Mouse (Mus musculus): ENCODE measurements at regions not wholly inside any gene's neighbourhood (a gene's known extent, or its start where the extent isn't known, plus 50 kb on each side); places are given as distances from the start of the nearest gene placed in this dataset.
"Not testable (repeated sequence)": the region's sequence is repeated elsewhere in the genome, so short reads cannot be mapped to it uniquely, and the experiment has no call there.

DNA sequence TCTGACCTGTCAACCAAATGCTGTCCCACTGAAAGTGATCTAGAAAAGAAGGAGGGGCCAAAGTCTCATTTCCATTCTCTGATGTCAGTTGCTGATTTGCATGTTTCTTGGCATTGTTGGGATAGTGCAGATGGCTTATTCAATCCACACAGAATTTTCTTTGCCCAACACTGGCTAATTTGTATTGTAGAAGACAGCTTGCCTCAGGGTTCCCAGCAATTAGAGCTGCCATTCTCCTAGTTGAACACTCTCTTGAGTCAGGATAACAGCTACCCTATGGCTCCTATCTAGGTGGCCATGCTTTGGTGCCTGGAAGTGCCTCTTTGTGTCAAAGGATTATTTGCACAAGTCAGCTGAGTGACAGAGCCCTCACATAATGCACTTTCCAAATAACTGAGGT is 569.0 kb downstream of the Lrriq3 start:
- DNase-seq (ENCODE audit: low read depth, low spot score) = peak; percentile 60

DNA sequence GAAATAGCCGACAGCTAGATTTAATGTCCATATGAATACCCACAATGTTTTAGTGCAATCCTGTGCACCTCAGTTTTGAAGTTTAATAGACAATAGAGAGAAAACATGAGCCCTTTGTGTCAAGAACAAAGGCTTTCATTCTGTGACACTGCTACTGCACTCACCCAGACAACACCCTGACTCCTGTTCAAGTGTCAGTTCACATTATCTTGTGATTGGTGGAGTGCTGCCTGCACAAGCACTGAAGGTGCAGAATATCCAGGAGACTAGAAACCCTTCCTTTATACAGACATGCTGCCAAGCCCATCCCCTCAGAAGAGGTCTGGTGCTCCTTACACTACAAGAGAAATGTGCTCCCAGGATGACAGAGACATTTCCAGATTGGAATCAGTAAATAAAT is 579.3 kb downstream of the Lrriq3 start:
- no peak for DNase-seq (ENCODE audit: low read depth, low spot score)

DNA sequence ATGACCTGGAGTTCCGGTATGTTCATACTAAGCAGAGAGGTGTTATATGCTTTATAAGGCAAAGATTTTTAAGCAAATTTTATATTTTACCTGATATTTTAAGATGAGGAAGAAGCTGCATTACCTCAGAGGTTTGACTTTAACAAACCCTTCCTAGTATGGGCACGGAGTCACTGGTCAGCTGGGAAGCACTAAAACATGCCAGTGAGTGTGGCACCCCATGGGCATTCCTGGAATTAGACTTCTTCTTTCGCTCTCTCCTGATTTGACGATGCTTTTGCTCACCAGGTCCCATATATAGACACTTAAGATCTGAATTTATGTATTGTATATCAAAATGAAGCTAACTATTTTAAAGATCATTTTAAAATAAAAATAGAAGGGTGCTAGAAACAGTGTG is 587.0 kb downstream of the Lrriq3 start:
- DNase-seq (ENCODE audit: low read depth, low spot score) = no peak

DNA sequence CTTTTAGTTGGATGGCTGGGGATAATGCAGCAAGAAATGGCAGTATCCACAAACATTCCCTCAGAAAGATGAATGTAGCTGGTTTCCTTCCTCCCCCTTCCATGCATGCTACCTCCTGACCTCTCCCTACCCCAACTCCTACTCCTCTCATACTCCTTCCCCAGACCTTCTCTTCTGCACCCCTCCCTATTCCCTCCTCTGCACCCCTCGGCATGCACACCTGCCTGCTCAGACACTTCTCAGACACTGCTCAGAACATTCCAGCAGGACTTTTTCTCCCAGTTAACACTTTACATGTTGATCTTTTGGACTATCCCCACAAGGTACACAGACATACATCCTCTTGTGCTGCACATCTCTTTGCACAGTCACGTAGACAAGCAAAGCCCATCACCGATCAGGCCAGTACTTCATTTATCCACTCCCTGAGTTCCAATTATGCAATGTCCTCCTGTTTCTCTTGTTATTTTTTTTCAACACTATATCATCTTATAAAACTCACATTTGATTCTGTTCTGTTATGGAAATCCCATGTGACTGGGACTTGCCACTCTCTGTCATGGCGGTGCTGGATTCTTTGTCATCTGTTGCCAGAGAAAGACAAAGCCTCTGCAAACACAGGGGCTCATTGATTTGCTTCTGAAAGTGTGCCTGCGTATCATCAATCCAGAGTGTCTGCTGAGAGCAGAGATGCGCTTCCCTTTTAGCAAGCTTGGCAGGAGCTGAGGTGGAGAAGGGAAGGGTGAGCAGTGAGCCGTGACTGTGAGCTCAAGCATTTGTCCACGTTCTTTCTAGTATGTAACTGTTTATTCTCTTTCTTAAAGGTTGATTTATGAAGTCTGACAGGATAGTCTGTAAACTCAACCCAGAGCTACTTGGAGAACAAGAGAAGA is 589.9 kb downstream of the Lrriq3 start:
- no peak for DNase-seq (ENCODE audit: low read depth, low spot score)

DNA sequence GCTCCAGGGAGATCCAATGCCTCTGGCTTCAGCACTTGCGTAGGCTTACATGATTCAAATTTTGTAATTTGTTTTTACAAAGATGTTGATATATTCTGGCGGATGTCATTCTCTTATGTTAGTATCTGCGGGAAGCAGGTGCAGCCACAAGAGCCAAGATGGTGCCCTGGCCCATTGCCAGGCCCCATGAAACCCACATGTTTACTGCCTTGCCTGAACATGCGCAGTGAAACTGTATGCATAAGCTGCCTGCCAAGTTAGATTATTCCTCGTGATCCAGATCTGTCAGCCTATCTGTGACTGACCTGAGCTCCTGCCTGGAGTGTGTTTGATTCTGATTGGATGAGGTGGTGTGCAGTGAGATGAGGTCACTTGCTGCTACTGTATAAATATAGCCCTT is 595.1 kb downstream of the Lrriq3 start:
- DNase-seq (ENCODE audit: low read depth, low spot score) = no peak

- DNase-seq (ENCODE audit: low read depth, low spot score) = no peak
Observed at GRCm38 (mm10) chr3:155723011-155723510, 629.8 kb downstream of the Lrriq3 start.

DNA sequence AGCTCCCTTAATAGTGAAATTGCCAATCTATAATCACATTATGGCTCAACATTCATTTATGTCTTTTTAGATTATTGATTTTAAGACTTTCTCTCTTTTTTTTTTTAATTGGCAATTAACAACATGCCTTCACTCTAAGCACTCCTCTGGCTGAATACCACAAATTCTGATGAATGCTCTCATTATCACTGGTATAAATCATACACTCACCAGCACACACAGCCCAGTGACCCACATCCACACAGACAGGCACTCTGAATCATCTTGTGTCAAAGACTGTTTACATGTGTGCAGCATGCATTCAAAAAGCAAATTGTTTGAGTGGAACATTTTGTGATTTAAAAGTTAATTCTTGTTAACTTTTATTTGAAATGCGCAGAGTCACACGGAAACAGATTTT is 649.2 kb downstream of the Lrriq3 start:
- no peak for DNase-seq (ENCODE audit: low read depth, low spot score)

DNA sequence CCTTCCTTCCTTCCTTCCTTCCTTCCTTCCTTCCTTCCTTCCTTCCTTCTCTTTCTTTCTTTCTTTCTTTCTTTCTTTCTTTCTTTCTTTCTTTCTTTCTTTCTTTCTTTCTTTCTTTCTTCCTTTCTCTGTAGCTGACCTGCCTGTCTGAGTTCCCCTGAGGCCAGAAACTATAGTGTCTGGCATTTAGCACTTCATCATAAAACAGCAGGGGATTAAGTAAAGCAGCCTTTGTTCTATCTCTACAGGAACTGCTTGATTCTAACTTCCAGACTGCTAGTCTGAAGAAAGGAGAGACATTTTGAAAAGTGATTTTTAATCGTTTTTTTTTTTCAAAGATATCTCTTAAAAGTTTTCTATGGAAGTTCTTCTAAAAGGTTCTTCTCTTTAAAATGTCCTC is 653.4 kb downstream of the Lrriq3 start:
- DNase-seq (ENCODE audit: low read depth, low spot score) = not testable (repeated sequence)

- DNase-seq (ENCODE audit: low read depth, low spot score) = no peak
Observed at GRCm38 (mm10) chr3:155747511-155747910, 654.3 kb downstream of the Lrriq3 start.

DNA sequence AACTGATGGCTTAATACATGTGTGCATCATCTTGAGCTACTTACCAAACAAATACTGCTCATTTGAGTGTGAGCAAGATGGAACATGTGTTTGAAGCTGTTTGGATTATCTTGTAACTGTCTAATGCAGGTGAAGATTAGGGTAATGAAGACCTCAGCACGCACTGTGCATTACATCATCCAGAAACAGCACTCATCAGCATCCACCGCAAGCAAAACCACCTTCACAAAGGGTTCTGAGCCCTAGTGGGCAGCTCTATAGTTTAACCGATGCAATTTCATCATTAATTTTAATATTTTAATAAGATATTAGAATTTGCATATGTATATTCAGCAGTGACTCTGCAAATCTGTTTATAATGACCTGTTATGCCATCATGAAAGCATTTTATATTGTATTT is 664.1 kb downstream of the Lrriq3 start:
- no peak for DNase-seq (ENCODE audit: low read depth, low spot score)

- no peak for DNase-seq (ENCODE audit: low read depth, low spot score)
Observed at GRCm38 (mm10) chr3:155776019-155776418, 682.8 kb downstream of the Lrriq3 start.

- no peak for DNase-seq (ENCODE audit: low read depth, low spot score)
Observed at GRCm38 (mm10) chr3:155777025-155777424, 683.8 kb downstream of the Lrriq3 start.

- no peak for DNase-seq (ENCODE audit: low read depth, low spot score)
Observed at GRCm38 (mm10) chr3:155815693-155816092, 722.5 kb downstream of the Lrriq3 start.

DNA sequence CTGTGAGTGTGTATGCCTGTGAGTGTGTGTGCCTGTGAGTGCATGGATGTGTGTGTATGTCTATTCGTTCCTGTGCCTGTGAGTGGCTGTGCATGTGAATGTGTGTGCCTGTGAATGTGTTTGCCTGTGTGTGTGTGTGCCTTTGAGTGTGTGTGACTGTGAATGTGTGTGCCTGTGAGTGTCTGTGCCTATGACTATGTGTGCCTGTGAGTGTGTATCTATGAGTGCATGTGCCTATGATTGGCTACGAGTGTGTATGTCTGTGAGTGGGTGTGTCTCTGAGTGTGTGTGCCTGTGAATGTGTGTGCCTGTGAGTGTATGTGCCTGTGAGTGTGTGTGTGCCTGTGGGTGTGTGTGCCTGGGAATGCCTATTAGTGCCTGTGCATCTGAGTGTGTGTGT is 731.6 kb downstream of the Lrriq3 start:
- no peak for DNase-seq (ENCODE audit: low read depth, low spot score)

GRCm38 (mm10) chr3:155866286-155866685 is 695.3 kb upstream of the Negr1 start:
- DNase-seq (ENCODE audit: low read depth, low spot score) = no peak

DNA sequence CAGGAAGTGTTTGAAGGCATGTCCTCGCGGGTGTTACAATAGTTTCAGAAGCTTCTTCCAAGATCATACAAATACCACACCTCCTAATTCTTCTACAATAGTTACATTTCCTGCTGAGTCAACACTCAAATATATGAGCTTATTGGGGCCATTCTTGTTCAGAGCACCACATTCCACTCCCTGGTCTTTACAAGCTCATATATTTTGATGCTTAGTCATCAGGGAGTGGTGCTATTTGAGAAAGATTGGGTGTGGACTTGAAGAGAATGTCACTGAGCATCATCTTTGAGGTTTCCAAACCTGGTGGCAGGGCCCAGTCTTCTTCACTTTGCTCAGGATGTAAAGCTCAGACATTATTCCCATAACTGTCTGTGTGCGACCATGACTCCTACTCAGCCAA is 685.9 kb upstream of the Negr1 start:
- DNase-seq (ENCODE audit: low read depth, low spot score) = no peak

DNA sequence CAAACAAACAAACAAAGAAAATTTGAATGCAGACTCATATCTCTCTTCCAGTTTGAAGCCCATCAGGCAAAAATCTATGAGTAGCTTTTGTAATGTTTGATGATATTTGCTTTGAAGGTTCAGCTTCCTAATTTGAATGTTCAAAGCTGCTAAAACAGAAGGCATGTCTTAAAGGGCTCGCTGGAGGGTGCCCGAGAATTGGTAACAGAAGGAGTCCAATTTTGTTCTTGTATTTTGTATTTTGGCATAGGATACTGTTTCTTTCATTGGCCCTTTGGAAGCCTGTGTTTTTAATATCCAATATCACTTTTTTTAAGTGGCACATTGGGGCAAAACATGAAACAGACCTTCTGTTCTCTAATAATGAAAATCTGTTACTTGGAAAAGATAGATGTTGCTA is 683.2 kb upstream of the Negr1 start:
- DNase-seq (ENCODE audit: low read depth, low spot score) = peak; percentile 18

GRCm38 (mm10) chr3:155880722-155881121 is 680.9 kb upstream of the Negr1 start:
- no peak for DNase-seq (ENCODE audit: low read depth, low spot score)

- DNase-seq (ENCODE audit: low read depth, low spot score) = no peak
Observed at GRCm38 (mm10) chr3:155915981-155916380, 645.6 kb upstream of the Negr1 start.

- no peak for DNase-seq (ENCODE audit: low read depth, low spot score)
Observed at GRCm38 (mm10) chr3:155942896-155943295, 618.7 kb upstream of the Negr1 start.

DNA sequence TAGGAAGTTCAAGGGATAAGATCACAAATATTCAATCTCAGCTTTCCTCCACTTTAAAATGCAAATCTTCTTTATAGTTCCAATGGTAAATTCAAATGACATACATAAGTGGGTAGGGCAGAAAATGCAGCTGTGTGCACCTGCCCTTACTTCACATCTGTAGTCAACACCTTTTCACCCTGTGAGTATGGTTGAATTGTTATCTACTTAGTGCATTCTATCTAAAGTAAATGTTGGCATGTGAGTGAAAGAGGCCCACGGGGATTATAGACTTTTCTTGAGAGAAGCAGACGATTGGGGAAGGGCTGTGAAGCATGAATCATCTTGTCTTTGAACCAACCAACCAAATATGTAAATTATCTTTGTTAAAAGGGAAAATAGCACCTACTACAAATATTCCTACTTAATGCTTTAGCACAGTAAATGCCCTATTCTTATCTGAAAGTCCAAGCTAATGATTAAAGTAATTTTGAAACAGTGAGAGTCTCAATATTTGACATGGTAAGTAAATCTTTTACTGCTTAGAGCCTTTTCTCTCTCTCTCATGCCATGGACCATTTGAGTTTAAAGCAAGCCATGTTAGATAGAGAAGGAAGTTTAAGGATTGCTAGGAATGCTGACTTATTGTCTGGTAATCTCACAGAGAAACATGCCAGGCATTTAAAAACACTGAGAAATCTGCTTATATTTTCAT is 617.4 kb upstream of the Negr1 start:
- DNase-seq (ENCODE audit: low read depth, low spot score) = no peak

DNA sequence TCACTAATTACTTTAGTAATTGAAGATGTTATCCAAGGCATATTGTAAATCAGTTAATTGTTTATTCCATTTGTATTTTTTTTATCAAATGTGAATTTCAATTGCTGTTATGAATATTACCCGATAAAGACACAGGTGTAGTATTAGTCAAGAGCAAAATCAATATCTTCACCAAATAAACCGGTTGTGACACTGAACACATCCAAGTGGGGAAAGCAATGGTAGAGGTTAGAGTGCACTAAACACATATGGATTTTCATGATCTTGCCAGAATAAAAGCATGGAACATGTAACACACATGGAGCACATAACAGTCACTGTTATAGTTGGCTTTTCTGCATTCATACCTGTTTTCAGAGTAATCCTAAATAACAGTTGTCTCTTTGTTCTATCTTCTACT is 616.4 kb upstream of the Negr1 start:
- DNase-seq (ENCODE audit: low read depth, low spot score) = no peak

- DNase-seq (ENCODE audit: low read depth, low spot score) = not testable (repeated sequence)
Observed at GRCm38 (mm10) chr3:155962496-155962895, 599.1 kb upstream of the Negr1 start.

All from brain, embryonic 18.5 days (tissue).